Mouse (Mus musculus) neural tube, embryonic 14.5 days (tissue): Measurements from ENCODE around the gene Por. TPM values are rescaled to one million over a fixed set of nuclear protein-coding genes. Genes with fewer than 3 reads are reported as not detected.

Experiments
- ATAC-seq: fragments of 200-750 bp; cut with Nextera tagmentation; 2 replicates; pipeline ENCODE4 v1.8.0; 2017; ENCODE audit warnings: low read depth, mild to moderate bottlenecking, moderate TSS enrichment, moderate library complexity
- H3K27ac ChIP-seq: fragments of 300-500 bp; sonication (generic); 2 replicates; pipeline ENCODE4 v1.5.1; 2014; ENCODE audit warnings: low read depth, mild to moderate bottlenecking, control low read depth, low read length, moderate library complexity, mixed read lengths
- H3K27me3 ChIP-seq: fragments of 300-500 bp; sonication (generic); 2 replicates; pipeline ENCODE4 v1.6.1; 2014; ENCODE audit warnings: low read length; ENCODE audit not compliant: control insufficient read depth, insufficient read depth
- H3K36me3 ChIP-seq: fragments of 300-500 bp; sonication (generic); 2 replicates; pipeline ENCODE4 v1.6.1; 2014; ENCODE audit warnings: low read length, mixed read lengths; ENCODE audit not compliant: control insufficient read depth, insufficient read depth
- H3K4me1 ChIP-seq: fragments of 300-500 bp; sonication (generic); 2 replicates; pipeline ENCODE4 v1.6.1; 2014; ENCODE audit warnings: low read length; ENCODE audit not compliant: control insufficient read depth, insufficient read depth
- H3K4me2 ChIP-seq: fragments of 300-500 bp; sonication (generic); 2 replicates; pipeline ENCODE4 v1.6.1; 2014; ENCODE audit warnings: mild to moderate bottlenecking, low read depth, low read length, control low read depth
- H3K4me3 ChIP-seq: fragments of 300-500 bp; sonication (generic); 2 replicates; pipeline ENCODE4 v1.5.1; 2014; ENCODE audit warnings: low read depth, low read length, control low read depth, mixed read lengths
- H3K9ac ChIP-seq: fragments of 300-500 bp; sonication (generic); replicated peaks from 2 replicates; pipeline ENCODE4 v1.6.1; 2014; ENCODE audit warnings: low read depth, mild to moderate bottlenecking, control low read depth, low read length, mixed read lengths
- H3K9me3 ChIP-seq: fragments of 300-500 bp; sonication (generic); 2 replicates; pipeline ENCODE4 v1.6.1; 2016; ENCODE audit warnings: low read length; ENCODE audit not compliant: control insufficient read depth
- WGBS: fragments of 180-500 bp; shearing (Covaris S2); extraction: QIAGEN DNeasy Blood & Tissue Kit; methylation state at CpG from one replicate; pipeline ENCODE4 v1.1.7; 2014; 5-methylcytosine and 5-hydroxymethylcytosine counted together
- polyA plus RNA-seq: library from polyadenylated mRNA; unstranded; fragments of >200 nt; fragmentation: Nextera tagmentation; extraction: Ambion mirVana; gene quantifications from 2 replicates; pipeline ENCODE4 v1.2.1, GENCODE M21; 2014

Por gene
- polyA plus RNA-seq, 1 experiment from 2014 or later: 70.9 TPM

DNA sequence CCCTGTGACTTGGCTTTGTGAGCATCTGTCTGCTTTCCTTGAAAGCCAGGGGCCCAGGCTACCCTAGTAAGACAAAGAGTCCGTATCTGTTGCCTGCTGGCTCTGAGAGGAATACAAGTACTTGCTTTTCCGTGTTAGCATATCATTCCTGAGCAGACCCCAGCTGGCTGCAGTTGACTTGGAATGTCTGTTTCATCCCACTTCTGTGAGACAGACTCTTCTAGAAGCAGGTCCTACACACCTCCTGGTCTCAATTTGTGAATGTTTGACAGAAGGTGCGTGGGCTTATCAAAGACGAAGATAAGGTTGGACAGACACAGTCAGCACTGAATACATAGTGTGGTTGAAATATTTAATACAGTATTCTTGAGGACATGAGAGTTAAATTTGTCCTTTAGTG lies 43.0 kb downstream of the Por start:
- no peak overlapping the region for H3K4me3 ChIP-seq
- no peak overlapping the region for H3K27ac ChIP-seq
- no peak overlapping the region for H3K4me2 ChIP-seq
- no peaks in the 10 kb centered on the region for H3K27me3 ChIP-seq
- no peak overlapping the region for H3K9ac ChIP-seq
- H3K4me1 ChIP-seq: peaks cover 7% of the 10 kb centered on the region
- WGBS: 69% methylated on average over 4 of the region's 4 CpGs
- no peaks in the 10 kb centered on the region for H3K9me3 ChIP-seq
- peaks cover 15% of the 10 kb centered on the region for H3K36me3 ChIP-seq
- no peak for ATAC-seq

DNA sequence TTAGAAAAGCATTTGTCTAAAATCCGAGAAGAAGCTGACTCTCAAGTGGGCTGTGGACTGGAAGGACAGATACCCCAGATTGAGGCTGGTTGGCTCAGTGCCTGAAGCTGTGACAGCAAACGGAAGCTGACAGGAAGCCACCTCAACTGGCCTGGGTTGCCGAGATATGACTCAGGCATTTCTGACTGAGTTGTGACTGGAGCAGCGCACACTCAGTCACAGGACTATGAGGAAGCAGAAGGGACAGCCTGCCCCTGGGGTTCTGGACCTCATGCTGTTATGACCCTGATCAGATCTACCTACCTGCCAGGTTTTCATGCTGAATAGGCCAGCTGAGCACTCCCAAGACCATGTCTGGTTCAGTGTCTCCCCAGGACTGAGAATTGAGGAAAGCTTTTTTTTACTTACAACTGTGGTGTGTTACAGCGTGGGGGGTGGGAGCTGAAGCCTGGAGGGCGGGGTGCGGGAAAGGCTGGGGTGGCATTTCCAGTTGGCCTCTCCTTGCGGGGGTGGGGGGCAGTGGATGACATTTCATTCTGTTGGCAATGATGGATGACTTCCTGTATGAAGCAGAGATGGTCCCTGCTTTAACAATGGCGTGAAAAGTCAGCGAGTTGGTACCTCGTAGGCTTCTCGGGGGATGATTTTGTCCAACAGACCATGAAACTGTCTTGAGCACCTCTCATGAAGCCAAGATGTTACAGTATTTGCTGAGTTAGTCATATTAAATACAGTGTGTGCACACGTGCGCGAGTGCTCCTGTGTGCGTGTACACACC lies 43.8 kb downstream of the Por start:
- Histone ChIP-seq H3K4me1 (peaks cover 7% of the 10 kb centered on the region), H3K9ac (no peak overlapping the region), H3K4me2 (no peak overlapping the region), H3K27me3 (no peaks in the 10 kb centered on the region), H3K4me3 (no peak overlapping the region), H3K36me3 (peaks cover 15% of the 10 kb centered on the region), H3K27ac (no peak overlapping the region), H3K9me3 (no peaks in the 10 kb centered on the region)
- WGBS: 72% methylated on average over 16 of the region's 16 CpGs
- ATAC-seq: peak; percentile 34; the same call in 1 of the 2 replicates

DNA sequence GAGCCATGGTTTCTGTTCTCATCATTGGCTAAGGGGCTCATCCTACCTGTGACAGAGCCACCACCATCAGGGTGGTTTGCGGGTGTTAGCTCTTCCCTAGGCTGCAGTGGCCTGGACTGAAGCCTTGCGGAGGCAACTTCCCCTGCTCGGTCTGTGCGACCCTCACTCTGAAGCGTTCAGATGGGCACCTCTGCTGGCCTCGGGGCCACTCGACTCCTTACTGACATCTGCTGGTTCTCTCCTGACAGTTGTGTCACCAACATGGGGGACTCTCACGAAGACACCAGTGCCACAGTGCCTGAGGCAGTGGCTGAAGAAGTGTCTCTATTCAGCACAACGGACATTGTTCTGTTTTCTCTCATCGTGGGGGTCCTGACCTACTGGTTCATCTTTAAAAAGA lies 45.8 kb downstream of the Por start:
- no peak for ATAC-seq
- Histone ChIP-seq H3K9me3 (no peaks in the 10 kb centered on the region), H3K36me3 (peaks cover 20% of the 10 kb centered on the region), H3K9ac (no peak overlapping the region), H3K4me3 (no peak overlapping the region), H3K4me2 (no peak overlapping the region), H3K4me1 (peaks cover 7% of the 10 kb centered on the region), H3K27ac (no peak overlapping the region), H3K27me3 (no peaks in the 10 kb centered on the region)
- 58% methylated on average over 10 of the region's 10 CpGs for WGBS

GRCm38 (mm10) chr5:135719586-135720120 lies 49.8 kb downstream of the Por start:
- Histone ChIP-seq H3K4me3 (no peak overlapping the region), H3K27ac (no peak overlapping the region), H3K4me2 (no peak overlapping the region), H3K9ac (no peak overlapping the region), H3K4me1 (peaks cover 4% of the 10 kb centered on the region), H3K27me3 (no peaks in the 10 kb centered on the region), H3K9me3 (no peaks in the 10 kb centered on the region), H3K36me3 (peaks cover 25% of the 10 kb centered on the region)
- no peak for ATAC-seq
- 86% methylated on average over 10 of the region's 10 CpGs for WGBS

DNA sequence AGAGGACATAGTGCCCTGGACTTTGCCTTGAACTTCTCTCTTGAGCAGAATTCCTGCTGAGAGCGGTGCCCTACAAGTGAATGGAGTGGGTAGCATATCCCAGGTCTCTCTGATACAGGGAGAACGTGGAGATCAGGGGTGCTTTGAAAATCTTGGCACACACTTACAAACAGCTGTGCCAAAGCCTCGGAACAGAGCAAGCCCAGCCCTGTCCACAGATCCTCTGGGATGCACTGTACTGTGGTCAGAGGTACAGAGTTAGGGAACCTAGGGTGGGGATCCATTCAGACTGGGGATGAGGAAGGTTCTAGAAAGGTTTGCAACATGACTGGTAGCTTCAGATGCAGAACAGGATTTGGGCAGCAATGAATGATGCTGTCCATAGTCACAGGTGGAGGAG lies 50.3 kb downstream of the Por start:
- ATAC-seq: no peak
- H3K36me3 ChIP-seq: peaks cover 25% of the 10 kb centered on the region
- H3K9me3 ChIP-seq: no peaks in the 10 kb centered on the region
- 79% methylated on average over 3 of the region's 3 CpGs for WGBS
- H3K27me3 ChIP-seq: no peaks in the 10 kb centered on the region
- peaks cover 9% of the 10 kb centered on the region for H3K4me1 ChIP-seq
- no peak overlapping the region for H3K27ac ChIP-seq
- H3K4me3 ChIP-seq: no peak overlapping the region
- no peak overlapping the region for H3K4me2 ChIP-seq
- no peak overlapping the region for H3K9ac ChIP-seq

- Histone ChIP-seq H3K4me3 (no peak overlapping the region), H3K27me3 (no peaks in the 10 kb centered on the region), H3K36me3 (peaks cover 23% of the 10 kb centered on the region), H3K4me1 (peaks cover 18% of the 10 kb centered on the region), H3K27ac (no peak overlapping the region), H3K9ac (no peak overlapping the region), H3K9me3 (no peaks in the 10 kb centered on the region), H3K4me2 (no peak overlapping the region)
- ATAC-seq: no peak
- 95% methylated on average over 8 of the region's 8 CpGs for WGBS
Measured at GRCm38 (mm10) chr5:135721076-135721475, 51.2 kb downstream of the Por start.

DNA sequence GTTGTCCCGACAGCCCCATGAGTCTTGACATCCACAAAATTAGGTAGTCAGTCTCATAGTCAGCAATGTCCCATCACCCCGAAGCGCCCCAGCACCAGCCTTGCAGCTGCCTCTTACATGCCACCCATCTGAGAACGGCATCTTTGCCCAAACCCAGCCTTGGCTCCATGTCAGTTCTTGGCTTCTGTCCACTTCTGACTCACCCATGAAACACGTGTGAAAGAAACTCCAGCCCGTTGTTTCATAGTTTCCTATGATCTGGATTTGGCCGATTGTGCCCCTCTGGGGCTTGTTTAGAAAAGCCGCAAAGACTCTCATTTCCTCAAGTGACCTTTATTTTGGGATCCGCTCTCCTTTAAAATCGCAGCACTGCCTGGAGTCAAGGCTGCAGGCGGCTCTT lies 52.3 kb downstream of the Por start:
- H3K4me3 ChIP-seq: no peak overlapping the region
- H3K27ac ChIP-seq: no peak overlapping the region
- 77% methylated on average over 11 of the region's 11 CpGs for WGBS

DNA sequence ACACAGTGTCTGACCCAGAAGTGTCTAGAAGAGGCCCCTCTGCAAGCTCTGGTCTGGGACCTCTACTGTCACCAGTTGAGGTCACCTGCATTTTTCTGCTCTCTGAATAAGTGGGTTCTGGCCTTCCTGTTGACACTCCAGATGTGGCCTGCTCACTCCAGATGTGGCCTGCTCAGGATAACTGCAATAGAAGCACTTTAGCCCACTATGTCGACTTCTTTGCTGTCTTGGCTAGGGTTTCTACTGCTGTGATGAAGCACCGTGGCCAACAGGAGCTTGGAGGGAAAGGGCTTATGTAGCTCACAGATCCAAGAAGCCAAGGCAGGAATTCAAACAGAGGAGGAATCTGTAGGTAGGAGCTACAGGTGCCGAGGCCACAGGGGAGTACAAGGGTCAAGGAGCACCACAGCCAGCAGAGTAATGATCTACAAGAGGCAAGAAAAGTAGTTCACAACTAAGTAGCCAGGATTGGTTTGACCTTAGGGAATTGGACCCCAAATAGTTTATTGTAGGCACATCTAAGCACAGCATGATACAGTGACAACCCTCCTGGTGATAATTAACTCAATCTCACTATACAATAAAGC lies 53.4 kb downstream of the Por start:
- Histone ChIP-seq H3K4me2 (no peak overlapping the region), H3K4me3 (no peak overlapping the region), H3K4me1 (peaks cover 32% of the 10 kb centered on the region), H3K36me3 (peaks cover 11% of the 10 kb centered on the region), H3K9me3 (no peaks in the 10 kb centered on the region), H3K9ac (no peak overlapping the region), H3K27ac (no peak overlapping the region), H3K27me3 (no peaks in the 10 kb centered on the region)
- 69% methylated on average over 3 of the region's 3 CpGs for WGBS
- ATAC-seq: no peak

More for the DNA sequence above, 52.3 kb downstream of the Por start:
- Histone ChIP-seq H3K4me1 (peaks cover 29% of the 10 kb centered on the region), H3K4me2 (no peak overlapping the region), H3K36me3 (peaks cover 16% of the 10 kb centered on the region), H3K9ac (no peak overlapping the region), H3K9me3 (no peaks in the 10 kb centered on the region), H3K27me3 (no peaks in the 10 kb centered on the region)
- no peak for ATAC-seq
